ENCODE assay signal across 8 mouse cellular contexts in the genomic region with DNA sequence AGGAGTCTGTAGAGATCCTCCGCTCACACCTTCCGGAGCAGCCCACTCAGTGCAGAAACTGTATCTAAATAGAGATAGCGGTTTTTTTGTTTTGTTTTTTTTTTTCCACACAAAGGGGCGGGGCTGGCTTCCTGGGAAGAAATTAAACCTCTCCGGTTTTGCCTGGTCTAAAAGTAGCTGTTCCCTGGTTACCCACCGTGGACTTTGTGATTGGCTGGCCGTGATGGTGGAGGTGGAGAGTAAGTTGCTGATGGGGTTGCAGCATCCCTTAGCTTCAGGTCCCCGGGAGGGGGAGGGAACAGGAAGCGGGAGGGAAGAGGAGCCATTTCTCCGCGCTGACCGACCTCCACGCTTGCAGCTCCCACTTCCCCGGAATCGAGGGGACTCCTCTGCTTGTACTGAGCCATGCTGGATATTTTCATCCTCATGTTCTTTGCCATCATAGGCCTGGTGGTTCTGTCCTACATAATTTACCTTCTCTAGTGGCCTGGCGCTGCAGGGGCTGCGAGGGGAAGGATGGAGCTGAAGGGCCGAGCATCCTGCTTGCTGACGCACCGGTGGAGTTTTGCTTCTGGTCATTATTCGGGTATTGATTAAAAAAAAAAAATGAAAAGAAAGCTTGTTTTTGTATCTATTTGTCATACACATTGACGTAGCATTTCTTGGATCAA. TPM values are rescaled to one million over a fixed set of nuclear protein-coding genes. Genes with fewer than 3 reads are reported as not detected.
A peak's percentile ranks its signal among the peaks of the same experiment; 100 is the strongest.
DNase-seq lines count a peak whose midpoint lies in the region; TF ChIP-seq lines count a peak whose summit lies in the region.

No protein-coding gene starts in this region.

- peak overlapping the region; percentile 71 for H3K4me3 ChIP-seq in left cerebral cortex, adult 2 months
- H3K4me3 ChIP-seq in megakaryocyte, embryonic 14.5 days (replicated peaks) = peak overlapping the region; percentile 91

- no peak for TF ChIP-seq CTCF in left cerebral cortex, adult 2 months (IDR thresholded peaks at IDR 0.05)

- no peaks in the 10 kb centered on the region for H3K27me3 ChIP-seq in megakaryocyte, embryonic 14.5 days (replicated peaks)

- peak; percentile 65 to 75 for DNase-seq in lung, adult 18-20 months
- DNase-seq in lung, postnatal 25 days (ENCODE audit: low spot score) = no peak
- peak; percentile 94 for DNase-seq in embryo, embryonic 10 days (ENCODE audit: low spot score)
- DNase-seq in gastrocnemius, postnatal 14 days = peak; percentile 72
- DNase-seq in induced T-regulatory cell, adult 2 months (ENCODE audit: low read depth) = peak; percentile 72
- peak; percentile 89 for DNase-seq in left cerebral cortex, adult 2 months (ENCODE audit: extremely low spot score in 1 of 2, low spot score in 2 of 2)
- DNase-seq in right cerebral cortex, postnatal 25 days = peak; percentile 91

- H3K27ac ChIP-seq in left cerebral cortex, adult 2 months = peak overlapping the region; percentile 97

- peaks cover 33% of the 10 kb centered on the region for H3K36me3 ChIP-seq in megakaryocyte, embryonic 14.5 days (replicated peaks; ENCODE audit: low read length)

- no peaks in the 10 kb centered on the region for H3K9me3 ChIP-seq in megakaryocyte, embryonic 14.5 days

- intact Hi-C loops in gastrocnemius, postnatal 14 days (cut with DNase I; ENCODE audit: low total_unique reads) = no loop called here
- intact Hi-C loops in left cerebral cortex, adult 2 months (cut with DNase I) = loop anchor here (1.0 to 2.0 kb wide), 2 partner anchors 40 to 44 kb away; a partner anchor contains a TSS

- peaks cover 55% of the 10 kb centered on the region for H3K4me1 ChIP-seq in megakaryocyte, embryonic 14.5 days

RNA-seq across cellular contexts. Expression of a gene that starts 0.5 kb away (rescaled TPM):
- 1 to 10 TPM in 1 of 2 experiments, under 1 TPM in 1; 0.84 to 1.5 TPM for total RNA-seq in gastrocnemius, postnatal 14 days (2021)
- total RNA-seq in left cerebral cortex, adult 2 months (2021) = 10 to 100 TPM; 77.6 to 78.9 TPM
- 1.7 TPM in 1 of 2 replicates, not detected in the other for polyA plus RNA-seq in megakaryocyte, embryonic 14.5 days (2012; ENCODE audit: insufficient read depth, low replicate concordance)

RNA-seq across cellular contexts. Expression of a gene that starts 42.3 kb away (rescaled TPM):
- total RNA-seq in gastrocnemius, postnatal 14 days (2021) = 10 to 100 TPM; 29.9 to 39.5 TPM
- 100 to 1,000 TPM; 174 to 191 TPM for total RNA-seq in left cerebral cortex, adult 2 months (2021)
- polyA plus RNA-seq in megakaryocyte, embryonic 14.5 days (2012; ENCODE audit: insufficient read depth, low replicate concordance) = 51.2 and 77.7 TPM in 2 replicates

RNA-seq across cellular contexts. Expression of a gene that starts 42.8 kb away (rescaled TPM):
- under 1 TPM; 0.11 to 0.12 TPM for total RNA-seq in gastrocnemius, postnatal 14 days (2021)
- total RNA-seq in left cerebral cortex, adult 2 months (2021) = 1 to 10 TPM; 2.8 to 2.9 TPM
- not detected in 2 replicates for polyA plus RNA-seq in megakaryocyte, embryonic 14.5 days (2012; ENCODE audit: insufficient read depth, low replicate concordance)

RNA-seq across cellular contexts. Expression of a gene that starts 58.9 kb away (rescaled TPM):
- total RNA-seq in gastrocnemius, postnatal 14 days (2021) = 100 to 1,000 TPM; 607 to 676 TPM
- 100 to 1,000 TPM; 326 to 327 TPM for total RNA-seq in left cerebral cortex, adult 2 months (2021)
- polyA plus RNA-seq in megakaryocyte, embryonic 14.5 days (2012; ENCODE audit: insufficient read depth, low replicate concordance) = 25.9 and 294 TPM in 2 replicates

Comparison
In these comparisons a context has a peak if more than half of its experiments do, and no peak if none do; other contexts are left out.
1. RNA of a gene that starts 0.5 kb away (total RNA-seq): 77.6 to 78.9 TPM in left cerebral cortex, adult 2 months; 0.84 to 1.5 TPM in gastrocnemius, postnatal 14 days; every median in the first group is over 10 times any median in the second.
2. RNA of a gene that starts 42.3 kb away (total RNA-seq): 174 to 191 TPM in left cerebral cortex, adult 2 months; 29.9 to 39.5 TPM in gastrocnemius, postnatal 14 days; every median in the first group is over 4 times any median in the second.